Mouse (Mus musculus): ENCODE results near the gene Gramd1b.

DNA sequence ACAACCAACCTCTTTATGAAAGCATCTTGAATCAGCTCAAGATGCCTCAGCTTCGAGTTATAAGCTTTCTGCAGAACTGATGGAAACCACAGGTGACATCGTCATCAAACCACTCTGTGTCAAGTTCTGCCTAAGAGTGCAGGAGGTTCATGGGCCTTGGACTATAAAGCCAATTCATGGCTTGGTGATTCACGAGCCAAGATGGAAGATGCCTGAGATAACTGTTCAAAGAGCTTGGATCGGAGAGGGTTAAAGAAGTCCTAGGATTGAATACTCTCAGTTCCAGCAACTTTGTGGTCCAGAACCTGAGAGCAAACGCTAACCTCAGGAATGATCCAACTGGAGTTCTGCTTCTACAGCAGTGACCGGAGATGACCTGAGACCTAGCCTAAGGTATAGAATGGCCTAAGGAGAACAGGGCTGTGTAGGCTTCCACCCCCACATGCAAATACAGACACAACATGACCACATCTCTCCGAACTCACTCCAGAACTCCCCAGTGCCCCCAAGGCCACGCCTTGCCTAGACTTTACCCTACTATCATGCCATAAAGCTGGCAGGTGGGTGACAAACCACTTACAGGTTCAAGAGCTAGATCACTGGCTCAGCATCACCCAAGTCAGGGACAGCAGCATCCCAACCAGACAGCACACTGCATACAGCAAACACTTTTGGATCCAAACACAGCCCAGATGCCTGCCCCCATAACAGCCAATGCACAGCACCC, 141.4 kb downstream of the Gramd1b start:
- TF ChIP-seq CTCF (IDR thresholded peaks at IDR 0.05; ENCODE audit: low read depth) (no peak), EP300 (IDR thresholded peaks at IDR 0.05; ENCODE audit: low read depth) (no peak)
